Mouse (Mus musculus): ENCODE results near the gene Fbxo30.

- TF ChIP-seq CTCF (IDR thresholded peaks at IDR 0.05; ENCODE audit: low read depth) (no peak), EP300 (IDR thresholded peaks at IDR 0.05; ENCODE audit: low read depth) (no peak)
Observed at GRCm38 (mm10) chr10:11344536-11345468, 63.7 kb downstream of the Fbxo30 start.
